Mouse (Mus musculus) layer of hippocampus, postnatal 10 days (tissue): Measurements from ENCODE around the gene Prickle1. TPM values are rescaled to one million over a fixed set of nuclear protein-coding genes. Genes with fewer than 3 reads are reported as not detected.

Experiments
- DNase-seq, 2 experiments: peaks; one replicate each; pipeline ENCODE4 v3.0.0; 2021; ENCODE audit warnings: low spot score in 2 of 2
- total RNA-seq, 2 experiments: library from RNA; stranded (reverse); gene quantifications; 2 replicates each; pipeline ENCODE4 v1.2.3; 2021

Gene Prickle1
- total RNA-seq, 2 experiments from 2014 or later: 40.9 to 42.8 TPM

- DNase-seq: no peak
Measured at GRCm38 (mm10) chr15:93512437-93512836, 83.3 kb downstream of the Prickle1 start.

- no peak for DNase-seq
Measured at GRCm38 (mm10) chr15:93510690-93511336, 84.9 kb downstream of the Prickle1 start.

GRCm38 (mm10) chr15:93504808-93505207 lies 90.9 kb downstream of the Prickle1 start:
- DNase-seq: no peak

GRCm38 (mm10) chr15:93503201-93503745 lies 92.4 kb downstream of the Prickle1 start:
- DNase-seq: no peak

GRCm38 (mm10) chr15:93502703-93503102 lies 93.0 kb downstream of the Prickle1 start:
- no peak for DNase-seq

GRCm38 (mm10) chr15:93499866-93500265 lies 95.8 kb downstream of the Prickle1 start:
- DNase-seq: no peak

- DNase-seq: no peak
Measured at GRCm38 (mm10) chr15:93494700-93495099, 101.0 kb downstream of the Prickle1 start.

GRCm38 (mm10) chr15:93489597-93489996 lies 106.1 kb downstream of the Prickle1 start:
- DNase-seq: no peak

GRCm38 (mm10) chr15:93486066-93486465 lies 109.6 kb downstream of the Prickle1 start:
- no peak for DNase-seq

GRCm38 (mm10) chr15:93485252-93485651 lies 110.4 kb downstream of the Prickle1 start:
- no peak for DNase-seq

- DNase-seq: no peak
Measured at GRCm38 (mm10) chr15:93484261-93484710, 111.4 kb downstream of the Prickle1 start.

- no peak for DNase-seq
Measured at GRCm38 (mm10) chr15:93481112-93481511, 114.6 kb downstream of the Prickle1 start.

- no peak for DNase-seq
Measured at GRCm38 (mm10) chr15:93479445-93479844, 116.2 kb downstream of the Prickle1 start.

GRCm38 (mm10) chr15:93478676-93479075 lies 117.0 kb downstream of the Prickle1 start:
- DNase-seq: no peak

GRCm38 (mm10) chr15:93477729-93478128 lies 118.0 kb downstream of the Prickle1 start:
- DNase-seq: no peak

GRCm38 (mm10) chr15:93475688-93476087 lies 120.0 kb downstream of the Prickle1 start:
- DNase-seq: no peak

- DNase-seq: no peak
Measured at GRCm38 (mm10) chr15:93474277-93474676, 121.4 kb downstream of the Prickle1 start.

- no peak for DNase-seq
Measured at GRCm38 (mm10) chr15:93472089-93472488, 123.6 kb downstream of the Prickle1 start.

GRCm38 (mm10) chr15:93471651-93472050 lies 124.0 kb downstream of the Prickle1 start:
- DNase-seq: no peak

- DNase-seq: no peak
Measured at GRCm38 (mm10) chr15:93461066-93461465, 134.6 kb downstream of the Prickle1 start.

GRCm38 (mm10) chr15:93459422-93459821 lies 136.3 kb downstream of the Prickle1 start:
- DNase-seq: no peak

- DNase-seq: no peak
Measured at GRCm38 (mm10) chr15:93456005-93456404, 139.7 kb downstream of the Prickle1 start.

GRCm38 (mm10) chr15:93453296-93453695 lies 142.4 kb downstream of the Prickle1 start:
- DNase-seq: no peak
